Mouse (Mus musculus) retina, adult 2 months (tissue): ENCODE measurements around the gene Uqcr10.
A peak's percentile ranks its signal among the peaks of the same experiment; 100 is the strongest.

Experiments
- DNase-seq: peaks from one replicate; pipeline ENCODE4 v3.0.0-alpha.2; 2012; ENCODE audit warnings: low read depth, low spot score

The Uqcr10 gene

DNA sequence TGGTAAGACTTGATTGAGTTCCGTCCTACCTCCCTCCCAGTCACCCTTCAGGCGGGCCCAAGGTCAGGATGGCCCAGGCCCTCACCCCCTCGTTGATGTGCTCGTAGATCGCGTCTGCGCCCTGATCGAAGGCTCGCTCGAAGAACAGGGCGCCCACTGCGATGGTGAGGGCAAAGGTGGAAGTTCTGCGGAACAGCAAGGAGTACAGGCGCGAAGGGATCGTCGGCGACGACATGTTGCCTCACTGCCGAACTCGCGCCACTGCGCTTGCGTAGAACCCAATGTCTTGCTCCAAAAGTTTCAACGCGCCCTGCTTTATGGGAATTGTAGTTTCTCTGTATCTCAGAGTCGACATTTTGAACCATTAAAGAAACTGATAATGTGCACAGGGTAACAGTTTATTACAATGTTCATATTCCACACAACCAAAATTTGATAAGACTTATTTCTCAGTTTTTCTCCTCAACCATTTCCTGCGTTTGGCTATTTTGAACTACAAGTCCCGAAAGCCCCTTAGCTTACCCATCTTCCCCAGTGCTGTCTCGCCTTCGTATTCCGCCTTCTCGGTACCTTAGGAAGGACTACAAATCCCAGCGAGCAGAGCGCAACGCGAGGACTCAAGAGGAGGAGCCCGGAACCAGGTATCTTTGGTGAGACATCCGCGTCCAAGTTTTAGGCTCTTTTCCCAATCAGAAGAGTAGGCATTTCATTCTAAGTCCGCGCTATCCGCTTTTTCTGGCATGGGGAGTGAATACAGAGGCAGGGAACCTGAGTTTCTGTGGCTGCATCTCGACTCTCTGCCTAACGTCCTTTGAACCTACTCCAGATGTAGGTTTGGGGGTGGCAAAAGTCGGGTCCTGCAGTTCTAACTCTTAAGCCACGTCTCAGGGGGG lies at the start of gene Uqcr10, which contains the start of gene Zmat5:
Uqcr10 (minus strand) TSS at position 271 of the 893 bp plus-strand sequence.
Zmat5 (plus strand) TSS at position 607 of the 893 bp plus-strand sequence.
- DNase-seq = peak; percentile 89

DNA sequence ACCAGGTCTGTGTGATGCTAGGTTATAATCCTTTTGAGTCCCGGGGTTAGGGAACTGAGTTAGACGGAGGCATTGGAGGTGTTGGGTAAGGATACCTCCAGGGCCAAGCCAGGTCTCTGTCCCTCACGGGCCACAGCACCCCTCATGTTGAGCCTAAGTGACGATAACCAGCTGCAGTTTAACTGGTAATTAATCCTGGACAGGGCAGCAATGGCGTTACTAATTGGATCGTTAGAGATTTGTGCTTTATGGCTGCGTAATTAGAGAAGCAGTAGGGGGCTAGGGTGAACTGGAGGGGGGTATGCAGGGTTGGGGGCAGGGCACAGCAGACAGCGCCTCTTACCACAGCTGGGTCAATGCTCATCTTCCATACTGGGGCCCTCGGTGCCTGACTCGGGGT lies 48.7 kb upstream of the Uqcr10 start:
- DNase-seq = no peak

DNA sequence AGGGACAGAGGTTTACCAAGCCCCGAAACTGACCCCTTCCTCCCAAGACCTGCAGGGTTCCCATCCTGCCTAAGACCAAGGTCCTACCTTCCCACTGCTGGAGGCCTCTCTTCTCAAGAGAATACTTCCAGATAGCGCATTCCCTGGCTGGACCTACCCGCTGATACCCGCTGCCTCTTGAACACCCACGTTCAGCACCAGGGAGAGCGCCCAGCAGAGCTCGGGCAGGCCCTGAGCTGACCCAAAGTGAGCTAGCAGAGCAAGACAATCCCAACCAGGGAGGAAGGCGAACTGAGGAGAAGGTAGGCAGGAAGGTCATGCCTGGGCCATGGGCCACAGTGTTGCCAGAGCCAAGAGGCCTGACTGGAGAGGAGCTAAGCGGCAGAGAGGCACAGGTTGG lies 46.1 kb upstream of the Uqcr10 start:
- DNase-seq = no peak

DNA sequence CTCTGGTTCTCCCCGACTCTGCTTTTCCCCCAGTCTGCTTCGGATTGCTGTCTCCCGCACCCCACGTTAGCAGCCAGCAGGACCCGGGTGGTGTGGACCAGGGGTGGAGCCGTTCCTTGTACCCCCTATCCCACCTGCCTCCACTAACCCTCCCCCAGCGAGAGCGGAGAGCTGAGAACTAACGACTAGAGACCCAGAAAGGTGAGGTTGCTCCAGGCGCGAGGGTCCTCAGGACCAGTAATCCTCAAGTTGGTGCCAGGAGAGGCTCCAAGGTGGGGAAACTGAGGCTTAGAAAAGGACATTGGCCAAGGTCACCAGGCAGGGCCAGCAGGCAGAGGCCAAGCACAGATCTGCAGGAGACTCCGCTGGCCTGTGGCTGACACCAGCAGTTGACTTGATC lies 43.1 kb upstream of the Uqcr10 start:
- DNase-seq = no peak

DNA sequence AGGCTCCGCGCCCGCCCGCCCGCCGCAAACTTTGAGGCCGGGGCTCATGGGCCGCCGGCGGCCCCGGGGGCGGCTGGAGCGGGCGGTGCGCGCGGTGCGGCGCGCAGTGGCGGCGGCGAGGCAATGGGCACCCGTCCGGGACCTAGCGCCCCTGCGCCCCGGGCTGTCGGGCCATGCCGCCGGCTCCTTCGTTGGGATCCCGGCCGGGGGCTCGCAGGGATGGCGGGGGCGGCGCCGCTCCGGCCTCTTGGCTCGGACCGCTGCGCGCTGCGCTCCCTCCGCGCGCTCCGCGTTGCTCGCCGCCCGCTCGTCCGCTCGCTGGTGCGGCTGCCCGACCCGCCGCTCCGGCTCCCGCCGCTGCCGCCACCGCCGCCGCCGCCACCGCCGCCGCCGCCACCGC lies 42.6 kb upstream of the Uqcr10 start, which contains the start of gene Cabp7:
Cabp7 (minus strand) TSS at position 46 of the 400 bp plus-strand sequence.
- DNase-seq = no peak

DNA sequence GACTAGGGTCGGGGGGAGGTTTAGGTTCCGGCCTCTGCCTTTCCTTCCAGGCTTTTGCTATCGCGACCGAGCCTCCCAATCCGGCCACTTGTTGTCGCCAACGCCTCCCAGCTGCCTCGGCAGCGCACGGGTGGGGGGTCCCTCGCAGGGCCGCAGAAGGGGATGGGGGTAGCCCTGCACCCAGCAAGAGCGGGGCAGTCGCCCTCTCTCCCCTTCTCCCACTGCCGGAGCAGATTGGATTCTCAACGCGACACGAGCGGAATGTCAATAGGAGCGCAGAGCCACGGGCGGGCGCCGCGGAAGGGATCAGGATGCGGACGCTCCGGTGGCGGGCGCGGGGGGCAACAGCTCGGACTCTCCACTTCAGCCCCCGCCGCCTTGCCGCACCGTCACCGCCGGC lies 41.8 kb upstream of the Uqcr10 start:
- no peak for DNase-seq

DNA sequence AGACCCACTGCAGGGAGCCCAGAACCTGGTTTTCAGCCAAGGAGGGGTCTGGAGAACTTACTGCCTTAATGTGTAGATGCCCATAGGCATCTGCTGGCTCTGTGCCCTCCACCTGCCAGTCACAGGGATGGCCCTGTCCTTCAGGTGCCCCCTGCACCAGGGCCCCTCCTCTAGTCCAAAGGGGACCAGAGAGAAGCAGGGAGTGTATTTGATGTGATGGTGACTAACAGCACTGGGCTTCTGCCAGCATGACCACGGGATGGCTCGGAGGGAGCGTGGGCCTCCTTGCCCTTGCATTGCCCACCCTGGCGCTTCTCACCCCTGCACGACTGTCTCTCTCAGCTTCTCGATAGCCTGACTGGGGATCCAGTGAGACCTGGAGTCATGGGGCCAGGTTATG lies 40.5 kb upstream of the Uqcr10 start:
- no peak for DNase-seq

DNA sequence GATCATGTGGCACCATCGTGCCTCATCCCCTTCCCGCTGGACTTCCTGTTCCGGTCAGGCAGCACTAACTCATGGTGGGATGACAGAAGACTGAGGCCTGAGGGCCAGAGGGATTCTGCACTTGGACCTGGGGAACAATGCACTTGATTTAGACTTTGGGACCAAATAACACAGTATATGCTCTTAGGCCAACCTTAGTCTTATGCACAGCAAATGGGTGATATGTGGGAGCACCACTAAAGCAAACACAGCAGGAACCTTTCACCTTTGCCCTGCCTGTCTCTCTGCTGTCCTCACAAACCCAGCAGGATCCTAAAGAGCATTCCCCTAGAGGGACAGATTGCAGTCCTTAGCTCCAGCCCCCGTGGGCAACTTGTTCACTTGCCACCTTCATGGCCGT lies 36.6 kb upstream of the Uqcr10 start:
- no peak for DNase-seq

DNA sequence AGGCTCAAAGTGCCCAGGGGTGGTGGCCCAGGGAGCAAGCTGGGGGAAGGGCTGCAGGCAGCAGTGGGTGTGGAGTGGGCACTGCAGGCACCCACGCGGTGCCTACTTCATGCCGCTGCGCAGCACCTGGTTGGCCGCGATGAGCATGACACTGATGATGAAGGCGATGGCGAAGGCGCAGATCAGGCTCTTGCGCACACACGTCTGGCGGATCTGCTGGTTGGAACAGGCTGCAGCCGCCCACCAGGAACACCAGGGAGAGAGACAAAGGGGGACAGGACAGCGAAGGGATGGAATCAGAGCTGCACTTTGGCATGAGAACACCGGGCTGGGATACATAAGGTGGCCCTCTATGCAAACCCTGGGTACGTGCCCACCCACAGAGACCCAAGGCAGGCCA lies 34.6 kb upstream of the Uqcr10 start:
- DNase-seq = no peak

DNA sequence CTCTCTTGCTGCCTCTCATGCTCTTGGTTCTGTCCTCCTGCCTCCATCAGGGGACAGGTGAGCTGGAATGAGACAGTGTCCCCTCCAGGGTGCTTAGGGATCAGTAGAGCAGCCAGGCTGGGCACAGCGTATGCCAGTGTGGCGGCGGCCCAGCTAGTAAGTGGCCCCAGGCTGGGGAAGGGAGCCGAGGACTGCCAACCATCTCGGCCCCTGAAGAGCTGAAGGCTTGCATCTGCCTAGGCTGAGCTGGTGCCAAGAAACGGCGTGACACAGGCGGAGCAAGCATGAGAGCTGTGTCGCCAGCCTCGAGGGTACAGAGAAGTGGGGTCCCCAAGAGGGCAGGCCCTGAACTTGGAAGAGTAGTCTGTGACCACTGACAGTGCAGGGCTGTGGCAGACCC lies 33.5 kb upstream of the Uqcr10 start:
- DNase-seq = no peak

DNA sequence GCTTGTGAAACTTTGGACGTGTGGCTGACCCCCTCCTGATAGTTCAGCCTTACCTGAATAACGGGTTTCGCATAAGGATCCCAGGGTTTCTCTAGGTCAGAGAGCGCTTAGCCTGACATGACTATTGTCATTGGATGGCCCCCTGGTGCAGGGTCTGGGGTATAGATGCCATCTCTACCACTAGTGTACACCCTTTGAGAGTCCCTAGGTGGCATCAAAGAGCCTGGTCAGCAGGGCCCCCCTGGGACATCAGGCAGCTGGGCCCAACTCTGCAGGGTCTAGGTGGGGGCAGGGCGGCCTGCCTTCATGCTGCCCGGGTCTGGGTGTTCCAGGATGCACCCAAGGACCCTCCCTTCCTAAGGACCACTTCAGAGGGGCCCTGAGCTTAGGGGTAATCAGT lies 32.2 kb upstream of the Uqcr10 start:
- no peak for DNase-seq

DNA sequence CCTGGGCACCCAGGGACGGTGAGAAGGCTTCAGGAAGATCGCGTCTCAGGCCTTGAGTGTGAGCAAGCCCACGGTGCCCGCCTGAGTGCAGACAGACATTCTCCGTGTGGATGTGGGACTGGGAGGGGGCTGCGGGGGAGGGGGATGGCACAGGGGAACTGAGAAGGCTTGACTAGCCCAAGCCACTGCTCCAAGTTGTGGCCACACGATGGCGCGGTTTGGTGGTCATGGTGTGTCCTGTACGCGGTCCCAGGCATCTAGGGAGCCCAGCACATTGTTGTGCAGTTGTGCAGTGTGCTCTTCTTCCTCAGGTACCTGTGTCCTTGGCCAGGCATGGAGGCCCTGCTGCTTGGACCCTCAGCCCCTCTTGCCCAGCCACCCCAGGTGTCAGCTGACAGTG lies 30.0 kb upstream of the Uqcr10 start:
- no peak for DNase-seq

DNA sequence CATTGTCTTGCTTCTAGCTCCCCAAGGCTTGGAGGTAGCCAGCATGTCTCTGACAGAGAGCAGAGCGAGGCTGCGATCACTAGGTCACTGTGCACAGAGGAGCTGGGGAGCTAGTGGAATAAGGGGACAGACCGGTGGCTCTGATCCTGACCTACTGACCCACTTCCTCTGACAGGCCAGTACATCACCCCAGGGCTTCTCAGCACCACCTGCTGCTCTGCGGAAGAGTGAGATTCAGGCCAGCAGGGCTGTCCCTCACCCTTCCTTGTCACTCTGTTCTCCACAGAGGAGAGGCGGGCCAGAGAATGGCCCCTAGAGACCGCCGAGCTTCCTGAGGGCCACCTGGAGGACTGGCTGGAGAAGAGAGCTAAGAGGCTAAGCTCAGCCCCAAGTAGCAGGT lies 27.6 kb upstream of the Uqcr10 start:
- no peak for DNase-seq

DNA sequence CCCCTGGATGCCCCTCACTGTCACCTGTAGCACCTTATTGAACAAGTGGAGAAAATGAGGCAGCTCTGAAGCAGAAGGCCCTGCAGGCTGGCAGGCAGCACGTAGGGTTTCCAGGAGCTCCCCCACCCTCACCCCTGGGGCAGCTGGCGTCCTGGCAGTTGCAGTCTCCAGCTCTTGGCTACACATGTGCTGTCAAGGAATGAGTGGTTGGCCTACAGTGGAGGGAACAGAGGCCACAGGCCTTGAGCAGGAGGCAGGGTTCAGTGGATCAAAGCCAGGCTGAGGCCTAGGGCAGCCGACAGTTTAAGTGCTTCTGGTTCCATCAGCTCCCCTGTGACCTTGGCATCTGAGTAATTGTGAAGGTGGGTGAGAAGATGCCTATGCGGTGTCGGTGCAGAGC lies 26.8 kb upstream of the Uqcr10 start:
- no peak for DNase-seq

DNA sequence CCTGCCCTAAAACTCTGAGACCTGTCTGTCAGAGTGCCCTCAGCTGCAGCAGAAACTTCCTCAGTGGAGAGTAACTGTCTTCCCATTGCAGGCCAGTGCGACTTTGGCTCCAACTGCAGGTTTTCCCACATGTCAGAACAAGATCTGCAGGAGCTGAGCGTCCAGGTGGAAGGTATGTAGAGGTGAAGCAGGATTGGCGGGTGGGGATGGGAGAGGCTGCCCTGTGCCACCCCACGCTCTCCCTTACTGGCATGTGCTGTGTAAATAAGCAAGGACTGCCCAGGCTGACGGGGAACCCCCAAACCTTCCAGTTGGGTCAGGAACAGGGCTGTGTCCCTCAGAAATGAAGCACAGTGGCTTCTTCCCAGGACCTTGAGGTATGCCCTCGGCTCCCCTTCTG lies 26.0 kb upstream of the Uqcr10 start:
- DNase-seq = no peak

DNA sequence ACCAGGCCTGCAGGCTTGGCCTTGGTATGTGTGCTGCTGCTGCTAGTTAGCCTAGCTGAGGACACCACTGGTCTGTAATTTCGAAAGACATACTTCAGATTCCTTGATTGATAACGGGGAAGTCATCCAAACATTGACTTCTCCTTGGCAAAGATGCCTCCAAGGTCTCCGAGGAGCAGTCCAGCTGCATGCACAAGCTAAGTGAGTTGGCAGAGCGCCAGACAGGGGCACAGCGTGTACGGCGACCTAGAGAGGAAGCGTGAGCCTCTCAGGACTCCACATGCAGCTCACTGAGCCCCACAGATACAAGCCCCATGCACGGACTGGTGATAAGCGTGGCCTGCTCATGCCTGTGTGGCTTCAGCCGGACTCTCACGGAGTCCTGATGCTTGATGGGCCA lies 25.5 kb upstream of the Uqcr10 start:
- DNase-seq = no peak

DNA sequence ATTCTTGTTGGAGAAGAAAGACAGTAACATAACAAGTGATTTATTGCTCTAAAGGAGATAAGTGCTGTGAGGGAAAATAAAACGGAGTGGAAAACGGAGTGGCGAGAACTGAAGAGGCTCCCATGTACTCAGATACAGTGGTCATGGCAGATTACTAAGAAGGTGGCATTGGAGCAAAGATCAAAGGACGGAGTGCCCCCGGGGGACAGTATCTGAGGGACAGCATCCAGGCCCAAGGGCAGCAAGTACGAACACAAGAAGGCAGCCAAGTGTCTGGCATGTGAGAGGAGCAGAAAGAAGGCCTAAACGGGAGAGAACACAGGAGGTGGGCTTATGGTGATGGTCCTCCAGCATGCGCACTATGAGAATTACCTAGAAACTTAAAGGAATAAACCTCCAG lies 17.6 kb upstream of the Uqcr10 start:
- no peak for DNase-seq

DNA sequence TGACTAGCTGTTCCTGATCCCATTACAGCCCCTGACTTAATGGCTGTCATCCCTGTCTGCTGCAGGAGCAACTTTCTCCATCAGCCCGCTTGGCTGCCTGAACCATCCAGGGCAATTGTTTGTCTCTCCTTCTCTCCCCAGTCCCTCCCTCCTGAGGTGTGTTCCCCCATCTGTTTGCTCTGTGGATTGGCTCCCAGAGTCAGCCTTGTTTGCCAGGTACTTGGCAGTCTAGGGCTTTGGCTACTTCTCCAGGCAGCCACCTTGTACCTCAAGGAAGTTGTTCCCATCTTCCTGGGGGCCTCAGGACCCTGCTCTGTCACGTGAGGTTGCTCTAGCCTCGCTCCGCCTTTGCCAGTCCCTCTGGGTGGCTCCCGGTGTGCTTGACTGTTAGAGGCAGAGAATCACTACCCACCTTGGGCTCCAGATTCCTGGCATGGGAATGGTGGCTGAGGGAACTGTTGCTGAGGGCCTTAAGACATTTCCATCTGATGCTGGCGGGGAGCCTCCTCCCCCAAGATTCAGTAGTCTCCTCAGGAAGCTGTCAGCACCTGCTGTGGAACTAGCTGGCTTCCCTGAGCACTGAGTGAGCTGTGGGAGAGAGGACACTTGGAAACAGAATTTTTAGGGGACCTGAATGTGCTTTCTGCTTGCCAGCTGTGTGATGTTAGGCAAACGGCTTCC lies 16.9 kb upstream of the Uqcr10 start:
- DNase-seq = no peak

DNA sequence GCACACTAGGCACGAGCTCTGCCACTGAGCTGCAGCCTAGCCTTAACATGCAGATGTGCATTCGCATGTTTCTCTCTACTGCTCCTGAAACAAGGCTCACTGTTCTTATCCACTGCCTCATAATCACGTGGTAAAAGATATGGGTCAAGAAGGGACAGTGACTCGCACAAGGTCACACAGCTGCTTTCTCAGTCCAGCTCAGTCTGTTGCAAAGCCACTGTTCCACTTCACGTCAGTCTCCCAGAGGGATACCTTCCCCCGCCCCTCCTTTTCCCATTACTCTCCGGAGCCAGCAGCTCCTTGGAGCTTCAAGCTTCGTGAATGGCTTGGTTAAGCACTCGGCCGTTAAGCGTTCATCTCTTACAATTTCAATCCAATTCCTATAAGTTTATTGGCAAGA lies 16.3 kb upstream of the Uqcr10 start:
- DNase-seq = no peak

DNA sequence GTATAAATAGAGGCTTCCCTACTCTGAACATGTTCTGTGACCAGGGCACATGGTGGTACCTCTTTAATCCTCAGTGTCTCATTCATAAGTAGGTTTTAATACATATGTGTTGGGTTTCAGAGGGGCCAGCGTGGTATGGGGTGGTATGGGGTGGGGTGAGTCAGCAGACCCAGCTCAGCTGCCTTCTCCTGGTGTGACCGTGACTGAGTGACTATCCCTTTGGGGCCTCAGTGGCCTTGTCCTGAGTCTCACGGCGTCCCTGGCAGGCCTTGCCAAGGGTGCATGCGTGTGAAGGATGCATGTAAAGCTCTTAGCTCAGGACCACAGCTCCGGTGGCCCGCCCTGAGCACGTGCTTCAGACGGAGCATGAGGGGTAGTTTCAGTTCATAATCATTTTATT lies 15.8 kb upstream of the Uqcr10 start:
- DNase-seq = no peak

DNA sequence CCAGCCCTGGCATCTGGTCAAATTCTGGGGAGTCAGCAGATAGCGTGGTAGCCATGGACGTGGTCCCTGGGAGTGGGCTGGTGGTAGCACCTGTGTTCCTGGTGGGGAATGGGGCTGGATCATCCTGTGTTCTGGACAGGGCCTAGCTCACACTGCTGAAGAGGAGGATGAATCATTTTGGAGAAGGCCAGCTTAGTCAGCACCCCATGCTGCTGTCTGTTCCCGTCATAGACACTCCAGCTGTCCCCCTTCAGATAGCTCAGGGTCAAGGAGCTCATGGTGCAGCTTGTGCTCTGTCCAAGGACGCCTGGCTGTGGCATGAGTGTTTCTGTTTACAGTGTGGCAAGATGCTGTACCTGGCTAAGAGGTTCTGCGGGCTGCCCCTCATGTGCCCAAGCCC lies 14.4 kb upstream of the Uqcr10 start:
- DNase-seq = no peak

DNA sequence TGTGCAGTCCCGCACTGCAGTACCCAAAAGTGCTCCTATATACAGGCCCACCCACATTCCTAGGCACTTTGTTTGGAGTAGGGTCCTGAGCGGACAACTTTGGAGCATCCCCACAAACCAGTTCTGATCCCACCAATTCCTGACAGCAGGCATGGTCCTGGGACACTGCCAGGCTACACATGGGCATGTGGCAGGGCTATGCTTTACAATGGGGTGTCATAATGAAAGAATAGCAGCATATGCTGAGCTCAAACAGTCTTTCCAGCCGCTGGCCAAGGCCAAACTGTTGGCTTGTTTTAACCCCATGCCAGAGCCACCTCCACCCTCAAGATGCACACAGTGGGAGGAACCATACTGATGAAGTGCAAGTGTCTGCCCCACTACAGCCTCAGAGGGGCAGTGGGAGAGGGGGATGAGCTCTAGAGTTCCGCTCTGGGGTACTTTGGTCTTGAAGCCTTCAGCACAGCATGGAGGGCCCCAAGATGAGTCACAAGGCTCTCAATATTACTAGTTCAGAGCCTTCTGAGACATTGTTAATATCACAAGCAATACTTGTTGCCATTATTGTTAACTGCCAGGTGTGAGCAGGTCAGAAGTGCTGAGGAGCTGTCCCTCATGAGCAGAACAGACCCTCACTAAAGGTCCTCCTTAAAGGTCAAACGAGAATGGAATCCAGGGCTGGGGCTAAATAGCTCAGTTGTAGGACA lies 12.5 kb upstream of the Uqcr10 start:
- no peak for DNase-seq
